Mouse (Mus musculus): Measurements from ENCODE around the gene Zc3h6. TPM values are rescaled to one million over a fixed set of nuclear protein-coding genes. Genes with fewer than 3 reads are reported as not detected.

Zc3h6 gene
- polyA plus RNA-seq, 1 experiment from 2014 or later: 2.5 TPM

Small RNA genes lying within 50 kb of the gene (microRNA-seq; reads per million reads assigned to microRNA genes)
- gene Gm22859: not detected

Other genes starting within 250 kb of the Zc3h6 start
- gene Tmem87b, start 149.3 kb upstream of the Zc3h6 start, polyA plus RNA-seq (2014; fragmentation: Nextera tagmentation; extraction: Ambion mirVana): 27.3 and 27.9 TPM in 2 replicates
- 0.93 and 0.96 TPM in 2 replicates for gene Fbln7, start 104.4 kb upstream of the Zc3h6 start, polyA plus RNA-seq (2014; fragmentation: Nextera tagmentation; extraction: Ambion mirVana)
- 7.2 and 7.6 TPM in 2 replicates for gene Zc3h8, start 23.3 kb upstream of the Zc3h6 start, polyA plus RNA-seq (2014; fragmentation: Nextera tagmentation; extraction: Ambion mirVana)
- 12.2 and 12.7 TPM in 2 replicates for gene Gm10762, start 323 bp downstream of the Zc3h6 start, polyA plus RNA-seq (2014; fragmentation: Nextera tagmentation; extraction: Ambion mirVana)
- gene Vinac1, start 80.8 kb downstream of the Zc3h6 start, polyA plus RNA-seq (2014; fragmentation: Nextera tagmentation; extraction: Ambion mirVana): 0.05 and 0.09 TPM in 2 replicates
- 9.2 and 10.7 TPM in 2 replicates for gene Ttl, start 98.5 kb downstream of the Zc3h6 start, polyA plus RNA-seq (2014; fragmentation: Nextera tagmentation; extraction: Ambion mirVana)
- 12.1 and 14.0 TPM in 2 replicates for gene Polr1b, start 133.6 kb downstream of the Zc3h6 start, polyA plus RNA-seq (2014; fragmentation: Nextera tagmentation; extraction: Ambion mirVana)
- 20.9 and 23.8 TPM in 2 replicates for gene Chchd5, start 162.3 kb downstream of the Zc3h6 start, polyA plus RNA-seq (2014; fragmentation: Nextera tagmentation; extraction: Ambion mirVana)
- 21.6 and 22.0 TPM in 2 replicates for gene Slc20a1, start 231.4 kb downstream of the Zc3h6 start, polyA plus RNA-seq (2014; fragmentation: Nextera tagmentation; extraction: Ambion mirVana)

Measured in heart, embryonic 14.5 days (tissue).